Mouse (Mus musculus): ENCODE measurements around the gene H2-T23. TPM values are rescaled to one million over a fixed set of nuclear protein-coding genes. Genes with fewer than 3 reads are reported as not detected.
"Not testable (repeated sequence)": the region's sequence is repeated elsewhere in the genome, so short reads cannot be mapped to it uniquely, and the experiment has no call there.

H2-T23 gene
- polyA plus RNA-seq, 1 experiment from 2014 or later = 6.9 TPM

GRCm38 (mm10) chr17:36031583-36032331 is 898 bp downstream of the H2-T23 start:
- not testable (repeated sequence) for H3K27me3 ChIP-seq; H3K36me3 ChIP-seq; H3K27ac ChIP-seq (replicated peaks); H3K9me3 ChIP-seq
- peak overlapping the region; percentile 47 for H3K9ac ChIP-seq (replicated peaks)
- ATAC-seq (replicated peaks) = peak; percentile 75
- WGBS = under 1% methylated on average over 40 of the region's 40 CpGs
- H3K4me3 ChIP-seq = peak overlapping the region; percentile 49
- H3K4me2 ChIP-seq (replicated peaks) = peak overlapping the region; percentile 93
- H3K4me1 ChIP-seq = 0 out of 2 replicates have a peak, but pooled peaks cover 13% of the 10 kb centered on the region

- H3K27me3 ChIP-seq; H3K9me3 ChIP-seq; H3K27ac ChIP-seq (replicated peaks); H3K36me3 ChIP-seq: not testable (repeated sequence)
- Histone ChIP-seq H3K4me2 (replicated peaks) (peak overlapping the region; percentile 93), H3K4me1 (0 out of 2 replicates have a peak, but pooled peaks cover 13% of the 10 kb centered on the region), H3K4me3 (peak overlapping the region; percentile 49), H3K9ac (replicated peaks) (0 out of 2 replicates have a peak overlapping the region, but pooled peaks have one; percentile 4)
- WGBS = 43% methylated on average over 8 of the region's 8 CpGs
- ATAC-seq (replicated peaks) = peak; percentile 15; the same call in 1 of the 2 replicates
These were observed 1.7 kb downstream of the H2-T23 start for GRCm38 (mm10) chr17:36030703-36031582.

DNA sequence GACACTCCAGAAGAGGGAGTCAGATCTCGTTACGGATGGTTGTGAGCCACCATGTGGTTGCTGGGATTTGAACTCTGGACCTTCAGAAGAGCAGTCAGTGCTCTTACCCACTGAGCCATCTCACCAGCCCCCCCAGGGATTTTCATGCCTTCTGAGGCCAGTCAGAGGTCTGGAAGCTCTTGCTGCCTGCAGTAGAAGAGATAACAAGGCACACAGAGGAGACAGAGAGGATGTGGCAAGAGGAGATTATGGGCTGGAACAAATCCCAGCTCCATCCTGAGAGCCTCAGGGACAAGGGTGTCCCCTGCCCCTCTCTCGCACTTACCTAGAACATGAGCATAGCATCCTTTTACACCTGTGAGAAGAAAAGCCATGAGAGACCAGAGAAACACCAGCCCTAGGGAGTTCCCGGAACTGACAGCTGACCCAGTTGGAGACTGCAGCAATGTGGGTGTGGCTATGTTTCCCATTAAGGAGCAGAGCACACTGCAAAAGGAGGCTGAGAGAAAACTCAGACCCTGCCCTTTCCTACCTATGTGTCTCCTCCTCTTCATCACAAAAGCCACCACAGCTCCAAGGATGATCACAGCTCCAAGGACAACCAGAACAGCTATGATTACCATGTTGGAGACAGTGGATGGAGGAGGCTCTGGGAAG is 2.5 kb downstream of the H2-T23 start:
- not testable (repeated sequence) for H3K4me2 ChIP-seq (replicated peaks); H3K27me3 ChIP-seq; H3K9ac ChIP-seq (replicated peaks); H3K27ac ChIP-seq (replicated peaks); H3K4me3 ChIP-seq; ATAC-seq (replicated peaks); H3K9me3 ChIP-seq; H3K36me3 ChIP-seq
- WGBS = 88% methylated on average over 4 of the region's 4 CpGs
- 0 out of 2 replicates have a peak, but pooled peaks cover 13% of the 10 kb centered on the region for H3K4me1 ChIP-seq

GRCm38 (mm10) chr17:36028879-36029619 is 3.6 kb downstream of the H2-T23 start:
- H3K4me1 ChIP-seq = 0 out of 2 replicates have a peak, but pooled peaks cover 13% of the 10 kb centered on the region
- no peak overlapping the region for H3K4me3 ChIP-seq
- no peak overlapping the region for H3K27ac ChIP-seq (replicated peaks)
- H3K27me3 ChIP-seq = no peaks in the 10 kb centered on the region
- ATAC-seq (replicated peaks) = no peak
- H3K4me2 ChIP-seq (replicated peaks) = no peak overlapping the region
- 88% methylated on average over 7 of the region's 7 CpGs for WGBS
- H3K9me3 ChIP-seq = no peaks in the 10 kb centered on the region
- no peak overlapping the region for H3K9ac ChIP-seq (replicated peaks)
- no peaks in the 10 kb centered on the region for H3K36me3 ChIP-seq

- Histone ChIP-seq H3K27ac (replicated peaks) (no peak overlapping the region), H3K4me1 (0 out of 2 replicates have a peak, but pooled peaks cover 11% of the 10 kb centered on the region), H3K9me3 (no peaks in the 10 kb centered on the region), H3K27me3 (no peaks in the 10 kb centered on the region), H3K36me3 (no peaks in the 10 kb centered on the region), H3K4me3 (no peak overlapping the region), H3K9ac (replicated peaks) (no peak overlapping the region), H3K4me2 (replicated peaks) (no peak overlapping the region)
- no peak for ATAC-seq (replicated peaks)
- 90% methylated on average over 4 of the region's 4 CpGs for WGBS
These were observed 5.0 kb downstream of the H2-T23 start for GRCm38 (mm10) chr17:36027663-36028062.

GRCm38 (mm10) chr17:36025901-36026300 is 6.8 kb downstream of the H2-T23 start:
- Histone ChIP-seq H3K4me1 (no peaks in the 10 kb centered on the region), H3K27ac (replicated peaks) (no peak overlapping the region), H3K4me3 (no peak overlapping the region), H3K27me3 (no peaks in the 10 kb centered on the region), H3K36me3 (no peaks in the 10 kb centered on the region), H3K4me2 (replicated peaks) (no peak overlapping the region), H3K9ac (replicated peaks) (no peak overlapping the region), H3K9me3 (no peaks in the 10 kb centered on the region)
- 92% methylated on average over 4 of the region's 4 CpGs for WGBS
- no peak for ATAC-seq (replicated peaks)

DNA sequence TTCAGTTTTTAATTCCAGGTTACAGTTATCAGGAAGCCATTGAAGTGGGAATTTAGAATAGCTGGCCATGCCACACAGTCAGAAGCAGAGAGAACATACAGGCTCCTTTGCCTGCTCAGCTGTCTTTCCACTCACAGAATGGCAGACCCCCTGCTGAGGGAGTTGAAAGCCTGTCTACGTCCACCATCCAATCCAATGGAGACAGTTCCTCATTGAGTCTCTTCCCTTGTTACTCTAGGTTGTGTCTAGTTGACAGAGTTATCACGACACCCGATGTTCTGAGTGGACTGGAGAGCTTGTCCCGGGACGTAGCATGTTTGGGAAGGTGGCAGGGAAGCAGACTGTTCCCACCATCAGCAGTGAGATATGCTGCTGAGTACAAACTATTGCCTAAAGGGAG is 7.5 kb downstream of the H2-T23 start:
- Histone ChIP-seq H3K36me3 (no peaks in the 10 kb centered on the region), H3K27me3 (no peaks in the 10 kb centered on the region), H3K4me2 (replicated peaks) (no peak overlapping the region), H3K4me3 (no peak overlapping the region), H3K27ac (replicated peaks) (no peak overlapping the region), H3K9me3 (no peaks in the 10 kb centered on the region), H3K4me1 (no peaks in the 10 kb centered on the region), H3K9ac (replicated peaks) (no peak overlapping the region)
- WGBS = 60% methylated on average over 5 of the region's 5 CpGs
- no peak for ATAC-seq (replicated peaks)

- no peak overlapping the region for H3K9ac ChIP-seq (replicated peaks)
- 65% methylated on average over 9 of the region's 9 CpGs for whole genome bisulfite sequencing
- no peaks in the 10 kb centered on the region for H3K27me3 ChIP-seq
- no peaks in the 10 kb centered on the region for H3K36me3 ChIP-seq
- no peak for ATAC-seq (replicated peaks)
- no peak overlapping the region for H3K4me2 ChIP-seq (replicated peaks)
- no peaks in the 10 kb centered on the region for H3K4me1 ChIP-seq
- H3K9me3 ChIP-seq = no peaks in the 10 kb centered on the region
- H3K4me3 ChIP-seq = no peak overlapping the region
- H3K27ac ChIP-seq (replicated peaks) = no peak overlapping the region
These were observed 8.7 kb downstream of the H2-T23 start for GRCm38 (mm10) chr17:36023710-36024654.

DNA sequence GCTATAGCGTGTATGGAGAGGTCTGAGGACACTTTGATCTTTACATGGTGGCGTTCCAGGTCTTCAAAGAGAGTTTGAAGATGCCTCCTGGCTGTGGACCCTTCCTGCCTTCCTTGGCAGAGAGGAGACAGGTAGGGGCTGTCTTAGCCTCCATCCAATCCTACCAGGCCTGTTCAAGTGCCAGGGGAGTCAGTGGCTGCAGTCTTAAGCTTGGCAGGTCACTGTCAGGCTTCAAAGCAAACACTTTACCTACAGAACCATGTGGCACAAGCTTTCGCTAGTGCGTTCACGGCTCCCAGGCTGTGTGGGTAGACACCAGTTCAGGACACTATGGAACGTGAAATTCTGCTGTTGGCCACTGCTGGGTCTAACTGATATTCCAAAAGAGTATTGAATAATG is 9.7 kb downstream of the H2-T23 start:
- no peak overlapping the region for H3K4me3 ChIP-seq
- no peak overlapping the region for H3K4me2 ChIP-seq (replicated peaks)
- H3K9me3 ChIP-seq = no peaks in the 10 kb centered on the region
- no peaks in the 10 kb centered on the region for H3K36me3 ChIP-seq
- H3K27ac ChIP-seq (replicated peaks) = no peak overlapping the region
- H3K9ac ChIP-seq (replicated peaks) = no peak overlapping the region
- no peak for ATAC-seq (replicated peaks)
- no peaks in the 10 kb centered on the region for H3K27me3 ChIP-seq
- 91% methylated on average over 6 of the region's 6 CpGs for WGBS
- H3K4me1 ChIP-seq = no peaks in the 10 kb centered on the region

GRCm38 (mm10) chr17:36022098-36022497 is 10.6 kb downstream of the H2-T23 start:
- Histone ChIP-seq H3K9ac (replicated peaks) (no peak overlapping the region), H3K4me2 (replicated peaks) (no peak overlapping the region), H3K4me1 (no peaks in the 10 kb centered on the region), H3K27me3 (no peaks in the 10 kb centered on the region), H3K4me3 (no peak overlapping the region), H3K36me3 (no peaks in the 10 kb centered on the region), H3K9me3 (no peaks in the 10 kb centered on the region), H3K27ac (replicated peaks) (no peak overlapping the region)
- 94% methylated on average over 9 of the region's 9 CpGs for WGBS
- no peak for ATAC-seq (replicated peaks)

DNA sequence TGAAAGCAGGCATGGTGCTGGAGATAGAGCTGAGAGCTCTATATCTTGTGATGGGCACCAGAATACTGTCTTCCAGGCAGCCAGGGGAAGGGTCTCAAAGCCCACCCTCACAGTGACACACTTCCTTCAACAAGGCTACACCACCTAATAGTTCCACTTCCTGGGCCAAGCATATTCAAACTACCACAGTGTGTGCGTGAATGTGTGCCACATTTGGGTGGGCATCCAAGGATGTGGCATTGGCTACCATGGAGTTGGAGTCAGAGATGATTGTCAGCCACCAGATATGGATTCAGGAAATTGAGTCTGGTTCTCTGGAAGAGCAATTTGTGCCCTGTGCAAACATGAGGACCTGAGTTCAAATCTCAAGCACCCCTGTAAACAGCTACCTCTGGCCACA is 11.3 kb downstream of the H2-T23 start:
- Histone ChIP-seq H3K4me2 (replicated peaks) (no peak overlapping the region), H3K27ac (replicated peaks) (no peak overlapping the region), H3K4me1 (no peaks in the 10 kb centered on the region), H3K4me3 (no peak overlapping the region), H3K9me3 (no peaks in the 10 kb centered on the region), H3K36me3 (no peaks in the 10 kb centered on the region), H3K9ac (replicated peaks) (no peak overlapping the region), H3K27me3 (no peaks in the 10 kb centered on the region)
- ATAC-seq (replicated peaks) = no peak
- 96% methylated on average over 1 of the region's 1 CpGs for WGBS

Measured in forebrain, embryonic 15.5 days (tissue).